Mouse (Mus musculus) brain, embryonic 18.5 days (tissue): ENCODE results near the gene Snrpf.
A peak's percentile ranks its signal among the peaks of the same experiment; 100 is the strongest.
"Not testable (repeated sequence)": the region's sequence is repeated elsewhere in the genome, so short reads cannot be mapped to it uniquely, and the experiment has no call there.

ENCODE experiments used
- DNase-seq: peaks from one replicate; pipeline ENCODE4 v3.0.0-alpha.2; 2012; ENCODE audit warnings: low read depth, low spot score

Gene Snrpf

DNA sequence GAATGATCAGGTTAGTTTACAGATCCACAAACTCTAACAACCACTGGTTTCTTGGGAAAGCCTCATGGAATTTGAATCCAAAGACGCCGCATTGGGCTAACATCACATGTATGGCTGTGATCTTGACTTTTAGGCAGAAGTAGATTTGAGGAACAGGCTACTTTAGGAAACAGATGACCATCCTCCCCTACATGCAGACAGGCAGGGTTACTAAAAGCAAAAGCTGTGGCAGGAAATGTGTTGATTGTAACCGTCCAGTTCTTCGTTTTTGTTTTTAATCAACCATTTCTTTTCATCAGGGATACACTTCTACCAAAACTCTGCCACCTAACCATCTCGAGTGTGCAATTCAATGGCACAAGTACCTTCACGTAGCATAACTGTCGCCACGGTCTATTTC is 13.5 kb downstream of the Snrpf start:
- DNase-seq, result no peak

GRCm38 (mm10) chr10:93574966-93575365 is 14.5 kb downstream of the Snrpf start:
- DNase-seq, result no peak

DNA sequence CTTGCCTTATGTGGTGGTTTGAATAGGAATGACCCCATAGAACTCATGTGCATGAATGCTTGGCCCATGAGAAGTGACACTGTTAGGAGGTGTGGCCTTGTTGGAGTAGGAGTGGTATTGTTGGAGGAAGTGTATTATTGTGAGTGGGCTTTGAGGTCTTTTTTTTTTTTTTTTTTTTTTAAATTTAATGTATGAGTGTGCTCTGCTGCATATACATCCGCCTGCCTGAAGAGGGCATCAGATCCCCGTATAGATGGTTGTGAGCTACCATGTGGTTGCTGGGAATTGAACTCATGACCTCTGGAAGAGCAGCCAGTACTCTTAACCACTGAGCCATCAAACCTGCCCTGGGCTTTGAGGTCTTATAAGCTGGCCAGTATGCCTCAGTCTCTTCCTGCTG is 17.3 kb downstream of the Snrpf start:
- no peak for DNase-seq

- no peak for DNase-seq
These were observed 20.8 kb downstream of the Snrpf start for GRCm38 (mm10) chr10:93568671-93569070.

GRCm38 (mm10) chr10:93567841-93568566 is 21.5 kb downstream of the Snrpf start:
- DNase-seq, result no peak

DNA sequence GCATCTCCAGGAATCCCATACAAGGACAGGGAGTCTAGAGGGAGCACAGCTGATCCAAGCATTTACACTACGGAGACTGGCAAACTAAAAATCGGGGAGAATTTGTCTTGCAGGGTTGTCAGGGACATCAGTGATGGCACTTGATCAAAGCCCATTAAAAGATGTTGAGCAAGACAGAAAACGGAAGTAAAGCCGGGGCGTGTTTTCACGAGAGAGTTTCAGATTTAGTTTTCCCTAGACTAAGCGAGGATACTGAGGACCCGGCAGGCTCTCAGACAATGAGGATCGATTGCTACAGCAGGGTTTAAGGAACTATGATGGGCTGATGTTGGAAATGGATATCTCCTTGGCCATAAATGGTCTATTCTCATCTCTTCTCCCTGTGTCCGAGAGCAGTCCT is 22.4 kb downstream of the Snrpf start:
- DNase-seq, result no peak

DNA sequence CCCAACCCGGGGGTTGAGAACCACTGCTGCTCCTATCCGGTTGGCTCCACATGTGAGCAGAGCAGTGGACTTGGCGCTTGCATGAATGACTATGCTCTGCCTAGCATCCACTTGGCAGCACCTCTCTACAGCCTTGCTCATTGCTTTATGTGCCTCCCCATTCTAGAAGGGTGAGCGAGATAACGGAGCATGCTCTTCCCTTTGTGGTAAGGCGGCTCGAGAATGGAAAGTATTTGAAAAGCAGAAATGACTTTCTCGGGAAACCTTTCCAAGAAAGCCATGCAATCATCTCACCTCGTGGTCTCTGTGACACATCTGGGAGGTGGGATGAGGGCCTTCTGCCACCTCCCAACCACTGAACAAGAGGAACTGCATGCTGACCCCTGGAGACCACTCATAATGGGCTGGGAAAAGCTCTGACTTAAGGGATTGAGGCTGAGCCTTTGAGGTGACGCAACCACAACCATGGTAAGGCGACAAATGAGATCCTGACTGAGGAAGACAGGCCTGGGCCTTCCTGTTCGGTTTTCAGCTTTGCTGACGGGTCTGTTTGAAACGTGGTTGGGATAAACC is 24.9 kb downstream of the Snrpf start:
- no peak for DNase-seq

DNA sequence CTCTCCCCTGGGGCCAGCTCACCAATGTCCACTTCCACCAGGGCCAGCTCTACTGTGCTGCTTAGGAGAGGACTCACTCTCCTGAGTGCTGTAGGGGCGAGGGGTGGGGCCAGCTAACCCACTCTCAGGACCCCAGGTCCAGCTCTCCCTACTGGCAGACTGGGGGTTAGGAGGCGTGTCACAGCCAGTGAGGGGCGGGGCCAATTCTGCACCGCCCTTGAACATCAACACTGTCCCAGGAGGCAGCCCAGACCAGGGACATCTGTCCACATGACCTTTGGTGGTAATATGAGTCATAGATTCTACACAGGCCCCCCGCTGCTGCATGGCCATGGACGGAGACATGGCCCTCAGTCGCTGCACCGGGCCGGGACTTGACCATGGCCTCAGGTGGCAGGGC is 29.7 kb downstream of the Snrpf start:
- no peak for DNase-seq

DNA sequence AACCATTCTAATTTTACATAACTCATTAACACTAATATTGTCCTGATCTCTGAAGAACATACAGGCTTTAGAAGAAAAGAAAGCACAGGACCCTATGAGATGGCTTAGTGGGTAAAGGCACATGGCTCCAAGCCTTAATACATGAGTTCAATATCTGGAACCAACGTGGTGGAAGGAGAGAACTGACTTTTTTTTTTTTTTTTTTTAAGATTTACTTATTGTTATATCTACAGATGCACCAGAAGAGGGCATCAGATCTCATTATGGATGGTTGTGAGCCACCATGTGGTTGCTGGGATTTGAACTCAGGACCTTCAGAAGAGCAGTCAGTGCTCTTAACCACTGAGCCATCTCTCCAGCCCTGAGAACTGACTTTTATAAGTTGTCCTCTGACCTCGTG is 31.5 kb downstream of the Snrpf start:
- DNase-seq, result not testable (repeated sequence)

DNA sequence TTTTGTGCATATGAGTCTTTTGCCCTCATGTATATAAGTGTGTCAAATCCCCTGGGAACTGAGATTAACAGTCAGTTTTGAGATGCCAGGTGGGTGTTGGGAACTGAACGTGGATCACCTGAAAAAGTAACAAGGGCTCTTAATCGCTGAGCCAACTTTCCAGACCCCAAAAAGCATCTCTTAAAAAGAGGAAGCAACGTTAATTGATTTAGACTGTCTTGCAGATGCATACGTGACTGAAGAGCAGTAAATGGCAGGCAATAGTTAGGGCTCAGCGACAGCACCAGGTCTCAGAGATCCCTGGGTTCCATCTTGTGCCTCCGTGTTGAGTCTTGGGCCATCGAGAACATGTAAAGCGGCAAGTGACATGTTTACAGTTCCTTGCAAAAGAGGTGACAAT is 36.9 kb downstream of the Snrpf start:
- no peak for DNase-seq

- DNase-seq, result no peak
These were observed 39.7 kb downstream of the Snrpf start for GRCm38 (mm10) chr10:93549821-93550220.

- peak; percentile 20 for DNase-seq
These were observed 40.5 kb downstream of the Snrpf start for GRCm38 (mm10) chr10:93548991-93549390.

DNA sequence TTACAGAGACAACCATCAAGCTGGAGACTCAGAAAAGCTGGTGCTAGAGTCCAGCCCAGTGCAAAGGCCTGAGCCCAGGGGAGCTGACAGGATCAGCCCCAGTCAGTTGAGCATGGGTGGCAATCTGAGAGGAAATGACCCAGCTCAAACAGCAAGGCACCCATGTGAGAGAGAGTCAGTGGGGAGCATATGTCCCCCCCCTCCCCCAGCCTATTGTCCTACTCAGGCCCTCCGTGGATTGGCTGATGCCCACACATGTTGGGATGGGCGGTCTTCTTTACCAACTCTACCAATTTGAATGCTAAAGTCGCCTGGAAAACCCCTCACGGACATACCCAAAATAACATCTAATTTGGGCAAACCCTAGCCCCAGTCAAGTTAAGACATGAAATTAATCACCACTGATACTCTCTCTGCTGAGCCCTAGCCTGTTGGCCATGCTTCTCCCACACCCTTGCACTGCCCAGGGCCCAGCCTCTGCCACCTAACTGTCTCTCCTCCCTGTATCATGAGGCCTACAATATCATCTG is 41.7 kb downstream of the Snrpf start:
- no peak for DNase-seq

- DNase-seq, result no peak
These were observed 45.3 kb downstream of the Snrpf start for GRCm38 (mm10) chr10:93544172-93544571.

- DNase-seq, result no peak
These were observed 46.3 kb downstream of the Snrpf start for GRCm38 (mm10) chr10:93543176-93543575.

GRCm38 (mm10) chr10:93542356-93542755 is 47.1 kb downstream of the Snrpf start:
- no peak for DNase-seq

DNA sequence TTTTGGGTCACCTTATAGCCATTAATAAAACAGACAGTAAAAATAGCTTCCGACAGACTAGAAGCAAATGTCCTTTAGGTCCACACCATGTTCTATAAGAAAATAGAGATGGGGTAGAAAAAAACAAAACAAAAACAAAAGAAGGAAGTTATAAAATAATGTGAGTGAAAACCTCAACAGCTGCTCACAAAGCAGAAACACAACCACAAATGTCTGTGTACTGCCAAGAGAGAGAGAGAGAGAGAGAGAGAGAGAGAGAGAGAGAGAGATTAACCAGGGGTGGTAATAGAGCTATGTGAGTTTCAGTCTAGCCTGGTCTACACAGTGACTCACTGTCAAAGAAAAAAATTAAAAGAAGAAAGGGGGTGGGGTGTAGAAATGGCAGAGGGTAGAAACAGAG is 47.9 kb downstream of the Snrpf start:
- DNase-seq, result no peak

- no peak for DNase-seq
These were observed 48.9 kb downstream of the Snrpf start, which contains the start of gene Ccdc38 for GRCm38 (mm10) chr10:93540431-93541210. Gene Ccdc38, plus strand, starts transcription at chr10:93540632.

DNA sequence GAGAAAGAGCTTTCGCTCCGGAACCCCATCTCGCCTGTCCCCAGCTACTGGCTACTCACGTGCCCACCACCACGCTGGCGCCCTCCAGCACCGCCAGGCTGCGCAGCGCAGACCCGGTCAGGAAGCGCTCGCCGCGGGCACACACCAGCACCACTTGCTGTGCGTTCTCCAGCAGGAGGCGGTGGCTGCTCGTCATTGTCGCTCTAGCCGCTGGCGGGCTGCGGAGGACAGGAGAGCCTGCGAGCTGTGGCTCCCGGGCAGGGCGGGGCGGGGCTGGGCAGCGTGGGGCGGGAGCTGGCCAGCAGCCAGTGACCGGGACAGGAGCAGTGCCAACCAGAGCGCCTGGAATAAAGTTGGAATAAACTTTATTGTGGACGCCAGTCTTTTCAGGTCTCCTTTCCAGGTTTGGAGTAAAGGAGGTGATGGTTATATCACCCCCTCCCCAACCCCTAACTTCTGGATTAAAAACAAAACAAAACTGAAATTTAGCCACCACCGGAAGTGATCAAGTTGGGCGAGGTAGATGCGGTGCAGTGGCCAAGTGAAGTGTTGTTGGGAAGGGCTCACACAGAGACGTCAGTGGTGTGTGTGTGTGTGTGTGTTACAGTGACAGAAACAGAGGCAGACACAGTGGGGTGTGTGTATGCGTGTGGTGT is 49.6 kb downstream of the Snrpf start, which contains the start of gene Amdhd1:
Gene Amdhd1, minus strand, starts transcription at position 259 of the 656 bp plus-strand sequence.
- DNase-seq, result no peak

GRCm38 (mm10) chr10:93538818-93539217 is 50.7 kb downstream of the Snrpf start:
- DNase-seq, result no peak

GRCm38 (mm10) chr10:93538287-93538686 is 51.2 kb downstream of the Snrpf start:
- DNase-seq, result no peak
